Mouse (Mus musculus): ENCODE measurements around the gene Zeb2. TPM values are rescaled to one million over a fixed set of nuclear protein-coding genes. Genes with fewer than 3 reads are reported as not detected.

Gene Zeb2
- polyA plus RNA-seq, 1 experiment from 2014 or later, result 49.0 TPM

DNA sequence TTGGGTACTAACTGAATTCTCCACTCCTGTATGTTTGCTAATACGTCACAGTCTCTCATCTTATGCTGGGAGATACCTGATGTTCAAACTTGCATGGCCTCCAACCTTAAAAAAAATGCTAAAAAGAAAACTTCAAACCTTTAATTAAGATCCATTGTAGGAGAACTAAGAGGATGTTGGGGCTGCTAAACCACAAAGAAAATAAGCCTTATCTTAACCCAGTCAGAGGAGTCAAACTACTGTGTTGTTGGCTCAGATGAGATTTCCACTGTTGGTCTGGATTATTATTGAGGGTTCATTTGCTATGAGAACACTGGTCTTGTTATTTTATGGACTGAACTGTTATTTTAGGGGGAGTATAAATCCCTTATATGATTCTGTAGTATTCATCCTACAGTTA, 106.5 kb downstream of the Zeb2 start:
- DNase-seq (ENCODE audit: low spot score) (no peak), ATAC-seq (ENCODE audit: low read depth) (no peak)
- peaks cover 19% of the 10 kb centered on the region for H3K36me3 ChIP-seq (ENCODE audit: control insufficient read depth, insufficient read depth, low read length)
- no peak overlapping the region for H3K4me2 ChIP-seq (ENCODE audit: low read depth, low read length)
- H3K4me3 ChIP-seq (ENCODE audit: low read depth, low read length), result no peak overlapping the region
- no peak overlapping the region for H3K9ac ChIP-seq (ENCODE audit: low read depth, low read length)
- H3K27ac ChIP-seq (replicated peaks; ENCODE audit: low read depth, low read length), result no peak overlapping the region
- no peaks in the 10 kb centered on the region for H3K4me1 ChIP-seq (ENCODE audit: control insufficient read depth, insufficient read depth, low read length)
- H3K27me3 ChIP-seq (replicated peaks; ENCODE audit: control insufficient read depth, insufficient read depth, low read length), result no peaks in the 10 kb centered on the region
- H3K9me3 ChIP-seq (ENCODE audit: control insufficient read depth, low read length), result no peaks in the 10 kb centered on the region
- WGBS, result 94% methylated on average over 1 of the region's 1 CpGs

DNA sequence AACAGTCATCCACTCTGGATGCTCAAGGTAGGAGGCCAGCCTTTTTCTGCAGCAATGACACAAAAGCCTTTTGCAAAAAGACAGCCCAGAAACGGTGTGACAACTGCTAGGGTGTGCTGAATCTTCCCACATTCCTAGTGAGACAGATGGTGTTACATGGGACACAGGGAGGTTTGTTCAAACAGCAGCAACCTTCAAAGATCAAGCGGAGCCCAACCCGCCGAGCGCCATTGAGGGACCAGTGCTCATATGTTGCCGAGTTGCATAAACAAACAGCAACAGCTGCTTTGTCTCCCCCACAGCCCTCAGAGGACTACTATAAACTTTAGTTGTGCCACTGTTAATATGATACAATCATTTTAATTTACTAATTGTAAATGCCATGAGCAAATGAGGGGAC, 117.3 kb downstream of the Zeb2 start:
- H3K4me3 ChIP-seq (ENCODE audit: low read depth, low read length), result no peak overlapping the region
- peak; percentile 62; the same call in 1 of the 2 replicates for ATAC-seq (ENCODE audit: low read depth)
- H3K27me3 ChIP-seq (replicated peaks; ENCODE audit: control insufficient read depth, insufficient read depth, low read length), result no peaks in the 10 kb centered on the region
- H3K4me2 ChIP-seq (ENCODE audit: low read depth, low read length), result no peak overlapping the region
- WGBS, result 50% methylated on average over 6 of the region's 6 CpGs
- H3K36me3 ChIP-seq (ENCODE audit: control insufficient read depth, insufficient read depth, low read length), result peaks cover 63% of the 10 kb centered on the region
- no peak overlapping the region; the same call in 1 of the 2 replicates for H3K27ac ChIP-seq (replicated peaks; ENCODE audit: low read depth, low read length)
- no peaks in the 10 kb centered on the region for H3K9me3 ChIP-seq (ENCODE audit: control insufficient read depth, low read length)
- H3K4me1 ChIP-seq (ENCODE audit: control insufficient read depth, insufficient read depth, low read length), result no peaks in the 10 kb centered on the region
- peak; percentile 75 for DNase-seq (ENCODE audit: low spot score)
- no peak overlapping the region for H3K9ac ChIP-seq (ENCODE audit: low read depth, low read length)

DNA sequence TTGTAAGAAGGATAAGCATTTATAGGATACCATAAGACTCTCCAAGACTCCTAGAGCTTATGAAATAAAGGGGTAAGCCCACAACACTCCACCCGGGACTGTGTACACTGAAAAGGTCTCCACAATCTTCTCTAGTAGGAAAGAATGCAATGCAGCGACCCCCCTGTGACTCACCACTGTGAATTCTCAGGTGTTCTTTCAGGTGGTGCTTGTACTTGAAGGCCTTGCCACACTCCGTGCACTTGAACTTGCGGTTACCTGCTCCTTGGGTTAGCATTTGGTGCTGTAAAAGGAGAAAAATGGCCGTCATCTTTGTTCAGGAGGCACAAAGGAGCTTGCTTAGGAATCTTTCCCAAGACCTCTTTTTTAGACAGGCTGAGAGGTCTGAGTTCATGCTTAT, 118.5 kb downstream of the Zeb2 start:
- Histone ChIP-seq H3K4me2 (ENCODE audit: low read depth, low read length) (no peak overlapping the region), H3K4me3 (ENCODE audit: low read depth, low read length) (no peak overlapping the region), H3K4me1 (ENCODE audit: control insufficient read depth, insufficient read depth, low read length) (no peaks in the 10 kb centered on the region), H3K27ac (replicated peaks; ENCODE audit: low read depth, low read length) (no peak overlapping the region), H3K27me3 (replicated peaks; ENCODE audit: control insufficient read depth, insufficient read depth, low read length) (no peaks in the 10 kb centered on the region), H3K9ac (ENCODE audit: low read depth, low read length) (no peak overlapping the region), H3K9me3 (ENCODE audit: control insufficient read depth, low read length) (no peaks in the 10 kb centered on the region), H3K36me3 (ENCODE audit: control insufficient read depth, insufficient read depth, low read length) (peaks cover 71% of the 10 kb centered on the region)
- DNase-seq (ENCODE audit: low spot score) (no peak), ATAC-seq (ENCODE audit: low read depth) (no peak)
- WGBS, result 96% methylated on average over 5 of the region's 5 CpGs

- H3K9me3 ChIP-seq (ENCODE audit: control insufficient read depth, low read length), result no peaks in the 10 kb centered on the region
- H3K9ac ChIP-seq (ENCODE audit: low read depth, low read length), result no peak overlapping the region
- no peak for ATAC-seq (ENCODE audit: low read depth)
- DNase-seq (ENCODE audit: low spot score), result no peak
- H3K4me1 ChIP-seq (ENCODE audit: control insufficient read depth, insufficient read depth, low read length), result peaks cover 11% of the 10 kb centered on the region
- no peak overlapping the region for H3K4me3 ChIP-seq (ENCODE audit: low read depth, low read length)
- no peaks in the 10 kb centered on the region for H3K36me3 ChIP-seq (ENCODE audit: control insufficient read depth, insufficient read depth, low read length)
- 79% methylated on average over 3 of the region's 3 CpGs for WGBS
- H3K4me2 ChIP-seq (ENCODE audit: low read depth, low read length), result no peak overlapping the region
- H3K27ac ChIP-seq (replicated peaks; ENCODE audit: low read depth, low read length), result no peak overlapping the region
- H3K27me3 ChIP-seq (replicated peaks; ENCODE audit: control insufficient read depth, insufficient read depth, low read length), result no peaks in the 10 kb centered on the region
Measured at GRCm38 (mm10) chr2:44981646-44982045, 135.5 kb downstream of the Zeb2 start.

DNA sequence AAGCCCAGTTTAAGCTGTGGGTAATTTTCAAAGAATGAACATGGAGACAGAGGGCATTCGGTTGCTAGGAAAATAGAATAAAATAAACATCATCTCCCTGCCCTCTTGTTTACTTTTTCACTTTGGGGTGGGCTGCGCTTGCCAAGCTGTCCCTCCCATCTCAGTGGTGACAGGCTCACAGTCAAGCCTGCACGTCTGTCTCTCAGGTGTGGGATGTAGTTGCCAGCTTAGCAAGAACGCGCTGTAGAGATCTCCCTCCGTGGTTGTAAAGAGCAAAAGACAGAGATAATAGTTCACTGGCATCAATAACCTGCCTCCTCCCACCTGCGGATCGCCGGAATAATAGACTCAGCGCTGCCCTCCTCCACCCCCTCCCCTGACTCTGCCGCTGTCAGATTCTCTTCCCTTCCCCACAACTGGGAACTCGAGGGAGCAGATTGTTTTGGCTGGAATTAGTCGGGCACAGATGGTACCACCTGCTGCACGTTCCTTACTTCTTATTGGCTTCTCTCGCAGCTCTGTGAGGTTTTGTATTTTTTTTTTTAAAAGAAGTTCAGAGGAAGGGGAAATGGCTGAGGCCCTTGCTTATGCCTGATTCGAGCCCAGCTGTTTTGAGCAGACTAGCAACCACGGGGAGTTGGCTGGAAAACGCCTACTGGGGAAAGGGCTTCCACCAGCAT, 138.0 kb downstream of the Zeb2 start:
- H3K9ac ChIP-seq (ENCODE audit: low read depth, low read length), result peak overlapping the region; percentile 30; the same call in 1 of the 2 replicates
- no peaks in the 10 kb centered on the region for H3K36me3 ChIP-seq (ENCODE audit: control insufficient read depth, insufficient read depth, low read length)
- peaks cover 8% of the 10 kb centered on the region for H3K4me1 ChIP-seq (ENCODE audit: control insufficient read depth, insufficient read depth, low read length)
- H3K27me3 ChIP-seq (replicated peaks; ENCODE audit: control insufficient read depth, insufficient read depth, low read length), result no peaks in the 10 kb centered on the region
- peak; percentile 83 for ATAC-seq (ENCODE audit: low read depth)
- H3K4me2 ChIP-seq (ENCODE audit: low read depth, low read length), result peak overlapping the region; percentile 55
- no peaks in the 10 kb centered on the region for H3K9me3 ChIP-seq (ENCODE audit: control insufficient read depth, low read length)
- 0 out of 2 replicates have a peak overlapping the region, but pooled peaks have one; percentile 3 for H3K27ac ChIP-seq (replicated peaks; ENCODE audit: low read depth, low read length)
- peak; percentile 83 for DNase-seq (ENCODE audit: low spot score)
- WGBS, result 4% methylated on average over 18 of the region's 18 CpGs
- peak overlapping the region; percentile 21 for H3K4me3 ChIP-seq (ENCODE audit: low read depth, low read length)

- Histone ChIP-seq H3K4me1 (ENCODE audit: control insufficient read depth, insufficient read depth, low read length) (peaks cover 8% of the 10 kb centered on the region), H3K4me3 (ENCODE audit: low read depth, low read length) (no peak overlapping the region), H3K27me3 (replicated peaks; ENCODE audit: control insufficient read depth, insufficient read depth, low read length) (no peaks in the 10 kb centered on the region), H3K4me2 (ENCODE audit: low read depth, low read length) (no peak overlapping the region), H3K9me3 (ENCODE audit: control insufficient read depth, low read length) (no peaks in the 10 kb centered on the region), H3K9ac (ENCODE audit: low read depth, low read length) (no peak overlapping the region), H3K36me3 (ENCODE audit: control insufficient read depth, insufficient read depth, low read length) (no peaks in the 10 kb centered on the region), H3K27ac (replicated peaks; ENCODE audit: low read depth, low read length) (no peak overlapping the region)
- no peak for ATAC-seq (ENCODE audit: low read depth)
- DNase-seq (ENCODE audit: low spot score), result no peak
- 64% methylated on average over 6 of the region's 6 CpGs for WGBS
Measured at GRCm38 (mm10) chr2:44978038-44978437, 139.2 kb downstream of the Zeb2 start.

GRCm38 (mm10) chr2:44977556-44977955, 139.6 kb downstream of the Zeb2 start:
- DNase-seq (ENCODE audit: low spot score) (no peak), ATAC-seq (ENCODE audit: low read depth) (no peak)
- peaks cover 8% of the 10 kb centered on the region for H3K4me1 ChIP-seq (ENCODE audit: control insufficient read depth, insufficient read depth, low read length)
- no peak overlapping the region for H3K4me2 ChIP-seq (ENCODE audit: low read depth, low read length)
- H3K27me3 ChIP-seq (replicated peaks; ENCODE audit: control insufficient read depth, insufficient read depth, low read length), result no peaks in the 10 kb centered on the region
- no peaks in the 10 kb centered on the region for H3K36me3 ChIP-seq (ENCODE audit: control insufficient read depth, insufficient read depth, low read length)
- no peak overlapping the region for H3K4me3 ChIP-seq (ENCODE audit: low read depth, low read length)
- no peaks in the 10 kb centered on the region for H3K9me3 ChIP-seq (ENCODE audit: control insufficient read depth, low read length)
- H3K27ac ChIP-seq (replicated peaks; ENCODE audit: low read depth, low read length), result no peak overlapping the region
- H3K9ac ChIP-seq (ENCODE audit: low read depth, low read length), result no peak overlapping the region
- 67% methylated on average over 2 of the region's 2 CpGs for WGBS

- Histone ChIP-seq H3K27me3 (replicated peaks; ENCODE audit: control insufficient read depth, insufficient read depth, low read length) (no peaks in the 10 kb centered on the region), H3K4me3 (ENCODE audit: low read depth, low read length) (no peak overlapping the region), H3K4me1 (ENCODE audit: control insufficient read depth, insufficient read depth, low read length) (peaks cover 8% of the 10 kb centered on the region), H3K36me3 (ENCODE audit: control insufficient read depth, insufficient read depth, low read length) (no peaks in the 10 kb centered on the region), H3K4me2 (ENCODE audit: low read depth, low read length) (no peak overlapping the region), H3K27ac (replicated peaks; ENCODE audit: low read depth, low read length) (no peak overlapping the region), H3K9ac (ENCODE audit: low read depth, low read length) (no peak overlapping the region), H3K9me3 (ENCODE audit: control insufficient read depth, low read length) (no peaks in the 10 kb centered on the region)
- no peak for DNase-seq (ENCODE audit: low spot score)
- 65% methylated on average over 3 of the region's 3 CpGs for WGBS
- no peak for ATAC-seq (ENCODE audit: low read depth)
Measured at GRCm38 (mm10) chr2:44977051-44977450, 140.1 kb downstream of the Zeb2 start.

DNA sequence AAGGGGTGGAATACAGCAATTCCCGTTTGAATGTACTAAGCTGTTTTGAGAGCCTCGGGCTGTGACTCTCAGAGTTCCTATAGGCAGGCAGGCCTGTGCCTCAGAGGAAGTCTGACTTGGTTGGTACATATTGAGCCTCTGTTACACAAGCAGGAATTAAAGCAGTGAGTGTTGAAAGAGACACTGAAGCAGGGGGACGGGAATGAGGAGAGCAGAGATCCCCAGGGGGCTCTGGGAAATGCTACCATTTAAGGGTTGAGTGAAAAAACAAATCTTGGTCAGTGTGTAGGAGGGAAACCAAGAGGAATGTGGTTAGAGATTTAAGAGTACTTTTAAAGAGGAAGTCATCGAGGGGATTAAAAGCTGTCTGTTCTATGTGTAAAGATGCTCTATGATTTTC, 140.7 kb downstream of the Zeb2 start:
- ATAC-seq (ENCODE audit: low read depth), result 0 out of 2 replicates have a peak, but pooled peaks have one; percentile 12
- WGBS, result 32% methylated on average over 4 of the region's 4 CpGs
- Histone ChIP-seq H3K36me3 (ENCODE audit: control insufficient read depth, insufficient read depth, low read length) (no peaks in the 10 kb centered on the region), H3K9me3 (ENCODE audit: control insufficient read depth, low read length) (no peaks in the 10 kb centered on the region), H3K4me1 (ENCODE audit: control insufficient read depth, insufficient read depth, low read length) (peaks cover 8% of the 10 kb centered on the region), H3K27ac (replicated peaks; ENCODE audit: low read depth, low read length) (no peak overlapping the region), H3K4me2 (ENCODE audit: low read depth, low read length) (no peak overlapping the region), H3K27me3 (replicated peaks; ENCODE audit: control insufficient read depth, insufficient read depth, low read length) (no peaks in the 10 kb centered on the region), H3K9ac (ENCODE audit: low read depth, low read length) (no peak overlapping the region), H3K4me3 (ENCODE audit: low read depth, low read length) (no peak overlapping the region)
- DNase-seq (ENCODE audit: low spot score), result peak; percentile 53
